Mouse (Mus musculus) gastrocnemius, postnatal 4 days (tissue): ENCODE results near the gene Serpina3m. TPM values are rescaled to one million over a fixed set of nuclear protein-coding genes. Genes with fewer than 3 reads are reported as not detected.

Experiments used
- total RNA-seq, 2 experiments: library from RNA; stranded (reverse); gene quantifications; 2 replicates each; pipeline ENCODE4 v1.2.3; 2021

Gene Serpina3m
- total RNA-seq, 2 experiments from 2014 or later: 0.17 to 0.93 TPM

Other genes with a start within 250 kb of the Serpina3m start
- not detected for gene Serpina5, start 237.4 kb upstream of the Serpina3m start, total RNA-seq
- gene Serpina3a, start 225.8 kb upstream of the Serpina3m start, total RNA-seq: not detected
- gene Serpina3b, start 210.5 kb upstream of the Serpina3m start, total RNA-seq: not detected
- gene Serpina3c, start 184.6 kb upstream of the Serpina3m start, total RNA-seq: 1 to 10 TPM; 1.6 to 1.8 TPM
- gene Serpina3f, start 123.9 kb upstream of the Serpina3m start, total RNA-seq: not detected
- under 1 TPM; 0.20 to 0.91 TPM for gene Serpina3g, start 102.2 kb upstream of the Serpina3m start, total RNA-seq
- under 1 TPM in 1 of 2 experiments, not detected in 1; 0.31 TPM for gene Serpina3i, start 75.4 kb upstream of the Serpina3m start, total RNA-seq
- not detected for gene Serpina3j, start 23.9 kb upstream of the Serpina3m start, total RNA-seq
- 1 to 10 TPM in 1 of 2 experiments, under 1 TPM in 1; 0.42 to 1.6 TPM for gene Serpina3k, start within 50 bp of the Serpina3m start, total RNA-seq
- gene Serpina3n, start 68.2 kb downstream of the Serpina3m start, total RNA-seq: 1 to 10 TPM; 1.3 to 1.8 TPM
- gene Gsc, start 134.8 kb downstream of the Serpina3m start, total RNA-seq: 1 to 10 TPM in 1 of 2 experiments, under 1 TPM in 1; 0.41 to 1.3 TPM